Mouse (Mus musculus): ENCODE data around the gene Cacna1s. TPM values are rescaled to one million over a fixed set of nuclear protein-coding genes. Genes with fewer than 3 reads are reported as not detected.

Gene Cacna1s
- polyA plus RNA-seq, 1 experiment from 2014 or later: 0.45 TPM

- no peaks in the 10 kb centered on the region for H3K9me3 ChIP-seq (ENCODE audit: control insufficient read depth, low read length)
- peak; percentile 49; the same call in 1 of the 2 replicates for ATAC-seq (ENCODE audit: insufficient number of reproducible peaks, insufficient read depth, low FRiP score, low read depth)
- WGBS: 2% methylated on average over 6 of the region's 6 CpGs
- H3K4me1 ChIP-seq (ENCODE audit: control insufficient read depth in 2 of 2, insufficient read depth in 2 of 2, low read length in 2 of 2): peaks cover 15% of the 10 kb centered on the region in 2 experiments
- H3K27me3 ChIP-seq (ENCODE audit: control insufficient read depth, insufficient read depth, low read length): peaks cover 47% of the 10 kb centered on the region
- H3K4me3 ChIP-seq (ENCODE audit: control insufficient read depth in 1 of 2, insufficient read depth in 1 of 2, low read depth in 1 of 2, low read length in 2 of 2): peak overlapping the region in 1 of 2 experiments; percentile 33; a peak in 1 of 4 replicates
- H3K9ac ChIP-seq (ENCODE audit: low read length): no peak overlapping the region
- no peaks in the 10 kb centered on the region for H3K36me3 ChIP-seq (ENCODE audit: control insufficient read depth, insufficient read depth, low read length)
- H3K27ac ChIP-seq (replicated peaks in 1 of 2; ENCODE audit: control insufficient read depth in 1 of 2, insufficient read depth in 1 of 2, low read depth in 2 of 2, low read length in 2 of 2): no peak overlapping the region
- H3K4me2 ChIP-seq (ENCODE audit: low read length): peak overlapping the region; percentile 60
Measured at GRCm38 (mm10) chr1:136051465-136051864, 1.1 kb upstream of the Cacna1s start.

- no peak for ATAC-seq (ENCODE audit: insufficient number of reproducible peaks, insufficient read depth, low FRiP score, low read depth)
- H3K27ac ChIP-seq (replicated peaks in 1 of 2; ENCODE audit: control insufficient read depth in 1 of 2, insufficient read depth in 1 of 2, low read depth in 2 of 2, low read length in 2 of 2): no peak overlapping the region
- H3K9me3 ChIP-seq (ENCODE audit: control insufficient read depth, low read length): no peaks in the 10 kb centered on the region
- peaks cover 18% of the 10 kb centered on the region for H3K27me3 ChIP-seq (ENCODE audit: control insufficient read depth, insufficient read depth, low read length)
- H3K36me3 ChIP-seq (ENCODE audit: control insufficient read depth, insufficient read depth, low read length): no peaks in the 10 kb centered on the region
- WGBS: 92% methylated on average over 3 of the region's 3 CpGs
- H3K4me2 ChIP-seq (ENCODE audit: low read length): no peak overlapping the region
- H3K4me3 ChIP-seq (ENCODE audit: control insufficient read depth in 1 of 2, insufficient read depth in 1 of 2, low read depth in 1 of 2, low read length in 2 of 2): no peak overlapping the region
- peaks cover 11 to 13% of the 10 kb centered on the region in 2 experiments for H3K4me1 ChIP-seq (ENCODE audit: control insufficient read depth in 2 of 2, insufficient read depth in 2 of 2, low read length in 2 of 2)
- no peak overlapping the region for H3K9ac ChIP-seq (ENCODE audit: low read length)
Measured at GRCm38 (mm10) chr1:136055771-136056170, 3.2 kb downstream of the Cacna1s start.

- H3K4me3 ChIP-seq (ENCODE audit: control insufficient read depth in 1 of 2, insufficient read depth in 1 of 2, low read depth in 1 of 2, low read length in 2 of 2): no peak overlapping the region
- ATAC-seq (ENCODE audit: insufficient number of reproducible peaks, insufficient read depth, low FRiP score, low read depth): no peak
- H3K27me3 ChIP-seq (ENCODE audit: control insufficient read depth, insufficient read depth, low read length): no peaks in the 10 kb centered on the region
- WGBS: 57% methylated on average over 3 of the region's 3 CpGs
- peaks cover under 1 to 9% of the 10 kb centered on the region in 2 experiments; a peak in 3 of 4 replicates for H3K4me1 ChIP-seq (ENCODE audit: control insufficient read depth in 2 of 2, insufficient read depth in 2 of 2, low read length in 2 of 2)
- no peak overlapping the region for H3K9ac ChIP-seq (ENCODE audit: low read length)
- no peaks in the 10 kb centered on the region for H3K36me3 ChIP-seq (ENCODE audit: control insufficient read depth, insufficient read depth, low read length)
- no peak overlapping the region for H3K27ac ChIP-seq (replicated peaks in 1 of 2; ENCODE audit: control insufficient read depth in 1 of 2, insufficient read depth in 1 of 2, low read depth in 2 of 2, low read length in 2 of 2)
- H3K9me3 ChIP-seq (ENCODE audit: control insufficient read depth, low read length): no peaks in the 10 kb centered on the region
- H3K4me2 ChIP-seq (ENCODE audit: low read length): no peak overlapping the region
Measured at GRCm38 (mm10) chr1:136058594-136058993, 6.0 kb downstream of the Cacna1s start.

- Histone ChIP-seq H3K27ac (replicated peaks in 1 of 2; ENCODE audit: control insufficient read depth in 1 of 2, insufficient read depth in 1 of 2, low read depth in 2 of 2, low read length in 2 of 2) (no peak overlapping the region), H3K4me2 (ENCODE audit: low read length) (no peak overlapping the region), H3K36me3 (ENCODE audit: control insufficient read depth, insufficient read depth, low read length) (no peaks in the 10 kb centered on the region), H3K9ac (ENCODE audit: low read length) (no peak overlapping the region), H3K4me1 (ENCODE audit: control insufficient read depth in 2 of 2, insufficient read depth in 2 of 2, low read length in 2 of 2) (peaks cover 9 to 16% of the 10 kb centered on the region in 2 experiments; a peak in 3 of 4 replicates), H3K9me3 (ENCODE audit: control insufficient read depth, low read length) (no peaks in the 10 kb centered on the region), H3K4me3 (ENCODE audit: control insufficient read depth in 1 of 2, insufficient read depth in 1 of 2, low read depth in 1 of 2, low read length in 2 of 2) (no peak overlapping the region), H3K27me3 (ENCODE audit: control insufficient read depth, insufficient read depth, low read length) (no peaks in the 10 kb centered on the region)
- WGBS: 62% methylated on average over 9 of the region's 9 CpGs
- no peak for ATAC-seq (ENCODE audit: insufficient number of reproducible peaks, insufficient read depth, low FRiP score, low read depth)
Measured at GRCm38 (mm10) chr1:136061041-136061789, 8.7 kb downstream of the Cacna1s start.

GRCm38 (mm10) chr1:136061790-136062141, 9.2 kb downstream of the Cacna1s start:
- Histone ChIP-seq H3K36me3 (ENCODE audit: control insufficient read depth, insufficient read depth, low read length) (no peaks in the 10 kb centered on the region), H3K4me1 (ENCODE audit: control insufficient read depth in 2 of 2, insufficient read depth in 2 of 2, low read length in 2 of 2) (peaks cover 9 to 16% of the 10 kb centered on the region in 2 experiments; a peak in 3 of 4 replicates), H3K27me3 (ENCODE audit: control insufficient read depth, insufficient read depth, low read length) (no peaks in the 10 kb centered on the region), H3K27ac (replicated peaks in 1 of 2; ENCODE audit: control insufficient read depth in 1 of 2, insufficient read depth in 1 of 2, low read depth in 2 of 2, low read length in 2 of 2) (no peak overlapping the region), H3K9me3 (ENCODE audit: control insufficient read depth, low read length) (no peaks in the 10 kb centered on the region), H3K4me3 (ENCODE audit: control insufficient read depth in 1 of 2, insufficient read depth in 1 of 2, low read depth in 1 of 2, low read length in 2 of 2) (no peak overlapping the region), H3K9ac (ENCODE audit: low read length) (no peak overlapping the region), H3K4me2 (ENCODE audit: low read length) (no peak overlapping the region)
- ATAC-seq (ENCODE audit: insufficient number of reproducible peaks, insufficient read depth, low FRiP score, low read depth): no peak
- WGBS: 88% methylated on average over 7 of the region's 7 CpGs

GRCm38 (mm10) chr1:136063991-136064390, 11.4 kb downstream of the Cacna1s start:
- no peaks in the 10 kb centered on the region for H3K36me3 ChIP-seq (ENCODE audit: control insufficient read depth, insufficient read depth, low read length)
- H3K27me3 ChIP-seq (ENCODE audit: control insufficient read depth, insufficient read depth, low read length): no peaks in the 10 kb centered on the region
- no peak overlapping the region for H3K27ac ChIP-seq (replicated peaks in 1 of 2; ENCODE audit: control insufficient read depth in 1 of 2, insufficient read depth in 1 of 2, low read depth in 2 of 2, low read length in 2 of 2)
- H3K9me3 ChIP-seq (ENCODE audit: control insufficient read depth, low read length): no peaks in the 10 kb centered on the region
- 32% methylated on average over 5 of the region's 5 CpGs for WGBS
- H3K9ac ChIP-seq (ENCODE audit: low read length): no peak overlapping the region
- no peak for ATAC-seq (ENCODE audit: insufficient number of reproducible peaks, insufficient read depth, low FRiP score, low read depth)
- H3K4me3 ChIP-seq (ENCODE audit: control insufficient read depth in 1 of 2, insufficient read depth in 1 of 2, low read depth in 1 of 2, low read length in 2 of 2): no peak overlapping the region
- peaks cover 9 to 16% of the 10 kb centered on the region in 2 experiments; a peak in 3 of 4 replicates for H3K4me1 ChIP-seq (ENCODE audit: control insufficient read depth in 2 of 2, insufficient read depth in 2 of 2, low read length in 2 of 2)
- no peak overlapping the region for H3K4me2 ChIP-seq (ENCODE audit: low read length)

GRCm38 (mm10) chr1:136066621-136067020, 14.1 kb downstream of the Cacna1s start:
- Histone ChIP-seq H3K4me2 (ENCODE audit: low read length) (no peak overlapping the region), H3K9ac (ENCODE audit: low read length) (no peak overlapping the region), H3K4me1 (ENCODE audit: control insufficient read depth in 2 of 2, insufficient read depth in 2 of 2, low read length in 2 of 2) (peaks cover 9 to 16% of the 10 kb centered on the region in 2 experiments; a peak in 3 of 4 replicates), H3K27me3 (ENCODE audit: control insufficient read depth, insufficient read depth, low read length) (no peaks in the 10 kb centered on the region), H3K9me3 (ENCODE audit: control insufficient read depth, low read length) (no peaks in the 10 kb centered on the region), H3K27ac (replicated peaks in 1 of 2; ENCODE audit: control insufficient read depth in 1 of 2, insufficient read depth in 1 of 2, low read depth in 2 of 2, low read length in 2 of 2) (no peak overlapping the region), H3K36me3 (ENCODE audit: control insufficient read depth, insufficient read depth, low read length) (no peaks in the 10 kb centered on the region), H3K4me3 (ENCODE audit: control insufficient read depth in 1 of 2, insufficient read depth in 1 of 2, low read depth in 1 of 2, low read length in 2 of 2) (no peak overlapping the region)
- no peak for ATAC-seq (ENCODE audit: insufficient number of reproducible peaks, insufficient read depth, low FRiP score, low read depth)
- 56% methylated on average over 1 of the region's 1 CpGs for WGBS

All from heart, embryonic 14.5 days (tissue).